Mouse (Mus musculus): ENCODE results near the gene Rpa1.

Rpa1 gene

GRCm38 (mm10) chr11:75270985-75271434 is 77.1 kb downstream of the Rpa1 start:
- in situ Hi-C loops (cut with MboI; ENCODE audit: low pct_unique_long_range_greater_than_20kb in 1 of 2, low sequenced_read_pairs in 2 of 2, unreplicated experiment in 1 of 2) = no loop called here

- in situ Hi-C loops (cut with MboI; ENCODE audit: low pct_unique_long_range_greater_than_20kb in 1 of 2, low sequenced_read_pairs in 2 of 2, unreplicated experiment in 1 of 2) = no loop called here
These were observed 77.7 kb downstream of the Rpa1 start for GRCm38 (mm10) chr11:75270276-75270984.

DNA sequence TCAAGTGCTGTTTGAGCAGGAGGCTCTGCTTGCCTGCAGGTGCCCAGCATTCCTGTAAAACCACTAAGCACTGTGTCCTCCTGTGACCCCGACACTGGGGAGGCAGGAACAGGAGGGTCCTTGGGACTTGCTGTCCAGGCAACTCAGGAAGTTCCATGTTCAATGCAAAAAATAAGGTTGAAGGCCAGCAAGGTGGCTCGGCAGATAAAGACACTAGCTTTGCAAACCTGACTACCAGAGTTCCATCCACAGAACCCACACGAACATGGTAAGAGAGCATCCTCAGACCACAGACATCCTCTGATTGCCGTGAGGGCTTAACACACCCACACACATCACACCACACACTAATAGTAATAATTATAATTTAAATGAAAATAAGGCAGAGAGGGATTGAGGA is 78.9 kb downstream of the Rpa1 start:
- in situ Hi-C loops (cut with MboI; ENCODE audit: low pct_unique_long_range_greater_than_20kb in 1 of 2, low sequenced_read_pairs in 2 of 2, unreplicated experiment in 1 of 2) = no loop called here

- in situ Hi-C loops (cut with MboI; ENCODE audit: low pct_unique_long_range_greater_than_20kb in 1 of 2, low sequenced_read_pairs in 2 of 2, unreplicated experiment in 1 of 2) = no loop called here
These were observed 79.6 kb downstream of the Rpa1 start for GRCm38 (mm10) chr11:75268492-75268891.

- in situ Hi-C loops (cut with MboI; ENCODE audit: low pct_unique_long_range_greater_than_20kb in 1 of 2, low sequenced_read_pairs in 2 of 2, unreplicated experiment in 1 of 2) = no loop called here
These were observed 80.3 kb downstream of the Rpa1 start for GRCm38 (mm10) chr11:75267826-75268281.

DNA sequence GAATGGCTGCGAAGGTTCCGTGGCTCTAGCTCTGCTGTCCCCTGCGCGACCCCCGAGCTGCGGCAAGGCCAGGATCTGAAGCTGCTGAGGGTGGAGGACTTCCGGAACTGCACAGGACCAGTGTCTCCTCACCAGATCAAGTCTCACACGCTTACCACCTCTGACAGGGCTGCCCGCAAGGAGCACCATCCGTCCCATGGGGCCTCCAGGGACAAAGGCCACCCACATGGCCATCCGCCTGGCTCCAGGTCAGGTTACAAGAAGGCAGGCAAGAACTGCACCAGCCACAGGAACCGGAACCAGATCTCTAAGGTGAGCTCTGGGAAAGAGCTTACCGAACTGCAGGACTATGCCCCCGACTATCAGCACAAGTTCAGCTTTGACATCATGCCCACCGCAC is 82.6 kb downstream of the Rpa1 start:
- in situ Hi-C loops (cut with MboI; ENCODE audit: low pct_unique_long_range_greater_than_20kb in 1 of 2, low sequenced_read_pairs in 2 of 2, unreplicated experiment in 1 of 2) = no loop called here

DNA sequence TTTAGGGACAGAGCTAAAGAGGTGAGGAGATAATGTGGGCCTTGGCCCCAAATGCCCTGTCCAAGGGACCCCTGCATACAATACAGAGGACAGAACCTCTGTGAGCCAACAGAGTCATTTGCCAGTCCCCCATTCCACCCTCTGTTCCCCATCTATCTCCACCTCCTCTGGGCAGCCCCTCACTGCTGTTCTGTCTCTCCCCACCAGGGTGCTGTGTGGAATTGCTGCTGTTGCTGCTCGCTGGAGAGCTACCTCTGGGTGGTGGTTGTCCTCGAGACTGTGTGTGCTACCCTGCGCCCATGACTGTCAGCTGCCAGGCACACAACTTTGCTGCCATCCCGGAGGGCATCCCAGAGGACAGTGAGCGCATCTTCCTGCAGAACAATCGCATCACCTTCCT is 83.6 kb downstream of the Rpa1 start:
- in situ Hi-C loops (cut with MboI; ENCODE audit: low pct_unique_long_range_greater_than_20kb in 1 of 2, low sequenced_read_pairs in 2 of 2, unreplicated experiment in 1 of 2) = no loop called here

DNA sequence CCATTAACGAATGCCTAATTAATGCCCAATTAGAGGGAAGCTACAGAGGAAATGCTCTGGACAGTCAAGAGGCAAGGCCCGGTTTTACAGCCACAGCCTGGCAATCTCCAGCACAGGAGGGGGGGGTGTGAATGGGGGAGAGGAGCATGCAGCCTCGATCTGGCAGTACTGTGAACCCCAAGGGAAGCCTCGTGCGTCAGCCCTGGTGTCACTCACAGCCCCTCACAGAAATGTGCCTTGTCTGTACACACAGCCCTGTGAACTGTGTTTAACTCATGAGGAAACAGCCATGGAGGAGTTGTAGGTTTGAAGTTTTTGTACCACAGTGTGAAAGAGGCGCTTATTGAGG is 84.2 kb downstream of the Rpa1 start:
- in situ Hi-C loops (cut with MboI; ENCODE audit: low pct_unique_long_range_greater_than_20kb in 1 of 2, low sequenced_read_pairs in 2 of 2, unreplicated experiment in 1 of 2) = no loop called here

DNA sequence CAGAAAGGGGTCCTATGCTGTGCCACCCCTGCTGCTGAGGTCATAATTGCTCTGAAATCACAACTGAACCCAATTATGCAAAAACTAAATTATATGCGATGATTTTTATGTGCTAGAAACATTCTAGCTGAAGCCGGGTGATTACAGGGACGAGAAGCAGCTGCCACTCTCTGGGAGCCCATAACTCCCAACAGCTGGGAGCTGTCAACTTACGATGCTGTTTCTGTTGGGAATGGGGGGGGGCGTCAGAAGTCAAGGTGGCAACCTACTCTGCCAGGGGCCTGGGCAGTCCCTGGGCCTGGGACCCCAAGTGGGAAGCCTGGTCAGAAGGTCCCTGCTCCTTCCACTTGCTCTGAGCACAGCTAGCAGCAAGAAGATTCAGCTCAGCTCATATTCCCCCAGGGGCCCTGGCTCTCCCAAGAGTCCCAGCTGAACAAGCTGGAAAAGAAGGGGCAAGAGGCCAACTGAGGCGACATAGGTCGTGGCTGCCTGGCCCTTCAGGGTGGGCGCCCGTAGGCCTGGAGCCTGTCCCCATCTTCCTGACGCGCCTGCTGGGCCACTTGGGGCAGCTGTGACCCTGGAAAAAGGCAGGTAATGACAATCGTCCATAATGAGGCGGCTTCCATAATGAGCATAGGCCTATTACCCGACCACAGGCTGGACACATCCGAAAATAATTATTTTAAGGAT is 84.7 kb downstream of the Rpa1 start:
- in situ Hi-C loops (cut with MboI; ENCODE audit: low pct_unique_long_range_greater_than_20kb in 1 of 2, low sequenced_read_pairs in 2 of 2, unreplicated experiment in 1 of 2) = no loop called here

DNA sequence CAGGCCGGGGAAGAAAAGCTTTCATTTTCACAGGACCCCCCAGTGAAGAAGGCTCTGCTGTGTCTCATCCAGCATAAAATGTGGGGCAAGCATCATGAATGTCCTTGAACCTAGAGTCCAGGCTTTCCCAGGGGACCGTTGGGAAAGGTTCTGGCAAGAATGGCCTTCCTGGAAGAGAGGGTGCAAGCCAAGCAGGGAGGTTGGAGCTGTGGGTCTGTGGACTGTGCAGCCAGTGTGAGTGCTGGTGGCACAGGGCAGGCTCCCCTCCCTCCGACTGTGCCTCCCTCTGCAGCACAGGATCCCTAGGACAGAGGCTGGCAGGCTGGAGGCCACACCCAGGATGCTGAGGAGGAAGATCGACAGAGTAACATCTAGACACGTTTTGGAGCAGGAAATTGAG is 85.3 kb downstream of the Rpa1 start:
- in situ Hi-C loops (cut with MboI; ENCODE audit: low pct_unique_long_range_greater_than_20kb in 1 of 2, low sequenced_read_pairs in 2 of 2, unreplicated experiment in 1 of 2) = no loop called here

DNA sequence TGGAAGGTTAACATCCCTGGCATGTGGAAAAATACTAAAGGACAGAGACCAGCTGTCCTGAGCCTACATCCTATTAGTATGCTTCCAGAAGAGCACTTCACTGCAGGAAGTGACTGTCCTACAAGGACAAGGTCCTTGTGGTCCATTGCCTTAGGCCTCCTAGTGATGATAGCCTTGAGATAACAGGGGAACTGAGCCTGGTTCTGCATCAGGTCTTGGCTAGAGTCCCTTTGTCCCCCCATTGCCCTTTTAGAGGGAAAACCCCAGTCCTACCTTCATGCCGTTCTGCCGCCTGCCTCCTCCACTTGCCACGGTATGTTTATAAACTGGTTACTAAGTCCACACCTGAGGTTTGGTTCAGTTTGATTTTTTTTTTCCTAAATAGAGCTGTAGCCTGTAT is 85.9 kb downstream of the Rpa1 start:
- in situ Hi-C loops (cut with MboI; ENCODE audit: low pct_unique_long_range_greater_than_20kb in 1 of 2, low sequenced_read_pairs in 2 of 2, unreplicated experiment in 1 of 2) = no loop called here

DNA sequence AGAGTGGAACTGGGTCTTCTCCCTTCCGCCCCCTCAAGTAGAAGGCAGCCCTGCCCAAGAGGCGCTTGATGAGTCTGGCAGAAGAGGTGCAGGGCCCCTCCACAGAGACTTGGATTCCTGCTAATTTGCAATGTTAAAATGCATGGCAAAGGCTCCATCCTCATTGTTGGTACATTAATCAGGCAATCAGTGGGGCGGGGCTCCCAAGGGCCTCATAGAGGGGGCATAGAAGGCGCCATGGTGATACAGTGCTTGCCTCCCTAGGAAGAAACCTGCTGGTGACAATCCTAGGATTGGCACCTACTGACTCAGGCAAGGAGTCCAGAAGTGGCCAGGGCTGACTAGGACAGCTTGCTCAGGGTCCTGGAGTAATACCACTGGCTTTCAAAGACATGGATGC is 86.4 kb downstream of the Rpa1 start:
- in situ Hi-C loops (cut with MboI; ENCODE audit: low pct_unique_long_range_greater_than_20kb in 1 of 2, low sequenced_read_pairs in 2 of 2, unreplicated experiment in 1 of 2) = no loop called here

DNA sequence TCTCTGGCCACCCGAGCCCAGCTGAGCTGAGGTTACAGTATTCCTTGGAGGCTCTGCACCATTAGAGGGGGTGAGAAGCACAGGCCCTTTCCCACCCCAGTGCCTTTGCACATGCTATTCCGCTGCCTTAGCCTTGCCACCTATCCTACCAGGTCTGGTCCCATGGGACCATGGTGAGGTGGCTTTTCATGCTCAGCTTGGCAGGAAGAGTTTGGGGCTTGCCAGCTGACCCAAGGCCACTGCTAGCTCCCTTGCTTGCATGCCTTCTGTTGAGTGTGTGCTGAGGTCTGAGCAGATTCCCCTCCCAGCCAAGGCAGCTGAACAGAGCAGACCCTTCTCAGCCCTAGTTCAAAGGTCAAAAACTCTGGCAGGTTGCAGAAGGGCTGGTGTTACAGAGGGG is 87.1 kb downstream of the Rpa1 start:
- in situ Hi-C loops (cut with MboI; ENCODE audit: low pct_unique_long_range_greater_than_20kb in 1 of 2, low sequenced_read_pairs in 2 of 2, unreplicated experiment in 1 of 2) = no loop called here

DNA sequence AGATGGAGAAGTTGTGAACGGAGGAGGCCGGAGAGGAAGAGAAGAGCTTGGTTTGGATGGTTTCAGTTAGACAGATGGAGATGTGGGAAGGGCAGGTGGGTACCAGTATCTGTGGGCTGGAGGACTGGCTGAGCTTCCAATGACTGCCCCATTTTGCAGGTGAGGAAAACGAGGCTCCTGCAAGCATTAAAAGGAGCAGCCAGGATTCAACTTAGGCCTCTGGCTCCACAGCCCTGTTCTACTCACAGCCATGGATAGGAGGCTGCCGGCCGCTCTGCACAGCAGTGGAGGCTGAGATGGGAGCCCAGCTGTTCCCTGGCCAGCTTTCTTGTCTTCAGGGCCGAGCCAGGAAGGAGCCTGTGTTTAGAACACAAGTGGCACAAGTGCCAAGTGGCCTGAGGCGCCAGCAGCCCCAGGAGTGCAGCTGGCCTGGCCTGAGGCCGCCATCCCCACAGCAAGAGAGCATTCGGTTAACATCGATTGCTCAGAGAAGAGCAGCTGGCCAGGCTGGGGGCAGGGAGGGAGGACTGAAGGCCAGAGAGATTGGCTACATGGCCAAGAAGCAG is 88.0 kb downstream of the Rpa1 start:
- in situ Hi-C loops (cut with MboI; ENCODE audit: low pct_unique_long_range_greater_than_20kb in 1 of 2, low sequenced_read_pairs in 2 of 2, unreplicated experiment in 1 of 2) = no loop called here

DNA sequence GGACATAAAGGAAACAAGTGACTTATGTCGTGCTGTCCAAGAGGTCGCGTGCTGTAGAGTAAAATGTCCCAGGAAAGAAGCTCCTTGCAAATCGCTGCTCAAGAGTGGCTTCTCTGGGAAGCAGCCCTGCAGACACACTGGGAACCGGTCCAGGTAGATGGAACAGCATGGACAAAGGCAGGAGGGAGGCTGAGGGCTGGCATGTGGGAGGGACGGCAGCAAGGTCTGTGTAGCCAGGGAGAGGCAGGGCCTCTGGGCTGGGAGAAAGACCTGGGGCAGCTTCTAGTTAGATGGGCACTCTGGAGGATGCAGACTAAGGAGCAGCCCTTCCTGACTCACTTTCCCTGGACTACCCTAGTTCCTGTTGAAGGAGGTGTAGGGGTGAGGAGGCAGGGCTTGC is 88.7 kb downstream of the Rpa1 start:
- in situ Hi-C loops (cut with MboI; ENCODE audit: low pct_unique_long_range_greater_than_20kb in 1 of 2, low sequenced_read_pairs in 2 of 2, unreplicated experiment in 1 of 2) = no loop called here

GRCm38 (mm10) chr11:75257056-75257648 is 91.0 kb downstream of the Rpa1 start:
- in situ Hi-C loops (cut with MboI; ENCODE audit: low pct_unique_long_range_greater_than_20kb in 1 of 2, low sequenced_read_pairs in 2 of 2, unreplicated experiment in 1 of 2) = no loop called here

DNA sequence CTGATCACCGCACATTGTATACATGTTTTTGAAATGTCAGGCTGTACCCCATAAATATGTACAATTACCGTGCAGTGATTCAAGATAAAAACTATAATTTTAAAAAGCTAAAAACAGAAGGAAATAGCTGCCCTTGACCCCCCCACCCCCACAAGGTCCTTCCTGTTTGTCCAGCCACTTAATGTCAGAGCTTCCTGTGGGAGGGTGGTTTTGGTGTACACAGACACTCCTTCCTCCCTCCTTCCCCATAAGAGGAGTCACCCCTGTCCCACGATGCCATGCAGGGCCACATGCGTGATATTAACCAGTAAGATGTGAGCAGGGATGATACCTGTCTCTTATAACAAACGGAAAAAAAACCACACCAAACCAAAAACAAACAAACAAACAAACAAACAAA is 92.8 kb downstream of the Rpa1 start:
- in situ Hi-C loops (cut with MboI; ENCODE audit: low pct_unique_long_range_greater_than_20kb in 1 of 2, low sequenced_read_pairs in 2 of 2, unreplicated experiment in 1 of 2) = no loop called here

DNA sequence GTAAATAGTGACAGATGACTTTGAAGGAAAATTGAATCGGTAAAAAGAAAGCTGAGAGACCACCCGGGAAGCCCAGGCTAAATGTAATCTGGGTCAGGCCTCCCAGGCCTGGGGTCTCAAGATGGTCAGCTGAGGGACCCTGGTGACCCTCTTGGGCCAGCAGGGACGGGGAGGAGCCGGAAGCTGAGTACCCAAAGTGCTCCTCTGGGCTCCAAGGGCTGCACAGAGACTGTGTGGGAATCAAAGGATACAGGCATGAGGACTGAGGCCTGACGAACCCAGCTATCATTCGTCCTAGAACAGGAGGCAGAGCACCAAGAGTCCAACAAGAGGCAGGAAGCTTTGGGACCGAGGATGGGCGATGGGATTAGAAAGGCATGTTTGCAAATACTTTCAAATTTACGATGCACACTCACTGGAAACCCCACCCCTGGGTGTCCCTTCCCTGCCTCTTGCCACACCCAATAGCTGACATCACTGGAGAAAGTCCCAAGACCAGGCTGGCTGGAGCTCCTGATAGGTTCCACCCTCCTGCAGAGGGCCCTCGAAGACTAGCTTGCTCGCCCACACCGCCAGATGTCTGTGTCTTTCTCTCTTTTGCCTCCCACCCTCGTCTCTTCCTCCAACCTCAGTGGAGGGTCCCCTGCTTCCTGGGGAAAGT is 93.7 kb downstream of the Rpa1 start:
- in situ Hi-C loops (cut with MboI; ENCODE audit: low pct_unique_long_range_greater_than_20kb in 1 of 2, low sequenced_read_pairs in 2 of 2, unreplicated experiment in 1 of 2) = no loop called here

DNA sequence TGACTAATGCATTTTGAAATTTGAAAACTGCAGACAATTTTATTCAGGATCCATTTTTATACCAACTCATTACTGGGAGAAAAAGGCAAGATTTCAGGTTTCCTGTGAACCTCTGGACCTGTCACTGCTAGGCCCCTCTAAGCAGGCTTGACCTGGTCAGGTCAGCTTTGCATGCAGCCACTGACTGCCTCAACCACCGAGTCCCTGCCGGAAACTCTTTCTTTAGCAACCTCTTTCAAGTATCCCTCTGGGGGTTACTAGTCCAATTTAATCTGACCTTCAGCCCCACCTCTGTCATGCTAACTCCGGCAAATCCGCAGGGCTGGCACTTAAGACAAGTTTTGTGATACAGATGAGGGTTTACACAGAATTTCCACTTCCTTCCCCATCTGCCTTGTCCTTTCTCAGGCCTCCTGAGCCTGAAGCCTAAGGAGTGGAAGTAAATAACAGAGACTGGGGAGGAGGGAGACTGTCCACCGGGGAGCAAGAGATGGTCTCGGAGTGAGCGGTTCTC is 96.5 kb downstream of the Rpa1 start:
- in situ Hi-C loops (cut with MboI; ENCODE audit: low pct_unique_long_range_greater_than_20kb in 1 of 2, low sequenced_read_pairs in 2 of 2, unreplicated experiment in 1 of 2) = no loop called here
